Mouse (Mus musculus): ENCODE measurements around the gene Pnkd.

Gene Pnkd

GRCm38 (mm10) chr1:74331046-74331681 is 46.4 kb downstream of the Pnkd start:
- 48% methylated on average over 4 of the region's 4 CpGs for WGBS

- WGBS, result under 1% methylated on average over 36 of the region's 36 CpGs
Measured at GRCm38 (mm10) chr1:74332241-74332763, 47.6 kb downstream of the Pnkd start.

- WGBS, result 3% methylated on average over 9 of the region's 9 CpGs
Measured at GRCm38 (mm10) chr1:74332930-74333329, 48.2 kb downstream of the Pnkd start.

DNA sequence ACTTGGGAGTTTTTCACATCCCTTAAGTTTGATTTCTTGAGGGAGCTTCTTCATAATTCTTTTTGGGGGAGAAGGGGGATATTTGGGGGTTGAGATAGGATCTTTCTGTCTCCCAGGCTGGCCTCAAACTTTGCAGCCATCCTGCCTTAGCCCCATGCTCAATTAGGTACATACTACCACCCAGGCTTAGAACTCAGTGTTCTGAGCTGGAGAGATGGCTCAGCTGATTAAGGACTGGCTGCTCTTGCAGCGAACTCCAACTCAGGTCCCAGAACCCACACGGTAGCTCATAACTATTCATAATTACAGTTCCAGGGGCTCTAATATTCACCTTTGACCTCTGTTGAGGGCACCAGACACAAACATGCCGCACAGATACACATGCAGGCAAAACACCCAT is 49.9 kb downstream of the Pnkd start:
- 84% methylated on average over 3 of the region's 3 CpGs for WGBS

DNA sequence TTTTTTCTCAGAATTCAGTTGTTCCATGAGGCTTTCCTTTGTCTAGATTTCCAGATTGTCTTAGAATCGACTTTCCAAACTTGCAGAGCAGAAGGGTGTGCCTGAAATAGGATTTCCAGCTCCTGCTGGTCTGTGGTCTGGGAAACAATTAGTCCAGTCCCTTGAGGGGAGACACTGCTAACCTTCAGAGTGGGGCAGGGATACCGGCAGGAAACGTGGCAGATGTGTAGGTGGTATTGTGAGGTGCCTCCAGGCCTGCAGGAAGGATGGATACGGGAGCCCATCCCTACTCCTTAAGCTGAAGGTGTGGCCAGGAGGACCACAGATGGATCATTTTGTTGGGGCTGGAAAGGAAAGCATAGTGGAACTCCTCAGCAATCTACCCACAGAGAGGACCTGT is 50.3 kb downstream of the Pnkd start:
- 47% methylated on average over 4 of the region's 4 CpGs for WGBS

GRCm38 (mm10) chr1:74335436-74336170 is 50.9 kb downstream of the Pnkd start:
- 76% methylated on average over 6 of the region's 6 CpGs for WGBS

DNA sequence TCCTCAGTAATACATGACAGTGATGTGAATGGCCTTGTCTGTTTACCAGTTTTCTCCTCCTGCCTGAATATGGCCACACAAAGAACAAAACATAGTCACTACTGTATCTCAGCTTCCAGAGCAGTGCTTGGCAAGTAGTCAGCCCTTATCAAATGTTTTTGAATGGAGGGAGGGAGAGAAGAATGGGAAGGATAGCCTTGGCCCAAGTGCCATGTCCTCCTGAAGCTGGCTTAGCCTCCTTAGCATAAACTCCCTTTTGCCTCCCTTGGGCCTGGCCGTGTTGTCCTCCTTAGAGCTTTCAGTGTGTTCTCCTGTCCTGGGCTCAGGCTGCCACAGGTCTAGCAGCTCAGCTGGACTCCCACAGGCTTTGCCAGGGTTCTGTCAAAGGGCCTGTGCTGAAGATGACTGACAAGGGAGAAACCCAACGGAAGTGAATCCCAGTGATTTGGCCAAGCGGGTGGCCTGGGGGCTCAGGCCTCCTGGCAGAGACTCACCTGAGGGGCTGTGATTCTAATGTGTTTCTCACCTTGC is 52.6 kb downstream of the Pnkd start:
- 88% methylated on average over 3 of the region's 3 CpGs for WGBS

GRCm38 (mm10) chr1:74338013-74338412 is 53.3 kb downstream of the Pnkd start:
- WGBS, result 84% methylated on average over 5 of the region's 5 CpGs

DNA sequence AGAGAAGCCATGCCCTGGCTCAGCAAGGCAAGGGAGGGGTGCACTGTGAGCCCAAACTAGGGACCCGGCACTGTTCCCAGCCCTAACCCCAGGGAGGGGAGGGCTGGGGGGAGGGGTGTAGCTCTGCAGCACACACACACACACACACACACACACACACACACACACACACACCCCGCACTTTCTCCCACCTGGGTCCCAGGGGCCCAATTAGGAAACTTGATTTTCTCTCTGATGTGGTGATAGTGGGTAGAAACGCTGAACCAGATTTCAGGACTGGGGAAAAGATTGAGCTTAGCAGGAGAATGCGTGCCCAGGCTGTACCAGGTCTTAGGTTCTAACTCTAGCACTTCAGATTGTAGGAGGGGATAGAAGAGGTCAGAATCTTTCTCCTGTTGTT is 53.9 kb downstream of the Pnkd start:
- WGBS, result 76% methylated on average over 4 of the region's 4 CpGs

- 79% methylated on average over 9 of the region's 9 CpGs for WGBS
Measured at GRCm38 (mm10) chr1:74339917-74340316, 55.2 kb downstream of the Pnkd start.

DNA sequence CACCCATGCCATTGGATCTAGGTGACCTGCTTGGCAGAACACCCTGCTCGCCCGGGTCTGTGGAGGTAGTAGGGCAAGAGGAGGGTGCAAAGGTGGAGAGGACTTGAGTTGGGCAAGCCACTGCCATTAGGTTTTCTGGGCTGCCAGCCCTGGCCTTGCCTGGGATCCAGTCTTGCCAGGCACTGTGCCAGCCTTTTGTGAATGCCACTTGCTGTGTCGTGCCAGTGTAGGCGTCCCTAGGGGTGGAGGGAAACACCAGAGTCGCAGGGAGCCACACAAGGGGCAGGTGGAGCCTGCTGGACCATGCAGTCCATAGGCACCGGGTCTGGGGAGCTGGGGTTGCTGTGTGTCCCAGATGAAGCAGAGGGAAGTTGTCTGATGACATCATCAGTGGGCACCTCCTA is 55.6 kb downstream of the Pnkd start:
- WGBS, result 48% methylated on average over 6 of the region's 6 CpGs

- WGBS, result 93% methylated on average over 4 of the region's 4 CpGs
Measured at GRCm38 (mm10) chr1:74340992-74341391, 56.3 kb downstream of the Pnkd start.

DNA sequence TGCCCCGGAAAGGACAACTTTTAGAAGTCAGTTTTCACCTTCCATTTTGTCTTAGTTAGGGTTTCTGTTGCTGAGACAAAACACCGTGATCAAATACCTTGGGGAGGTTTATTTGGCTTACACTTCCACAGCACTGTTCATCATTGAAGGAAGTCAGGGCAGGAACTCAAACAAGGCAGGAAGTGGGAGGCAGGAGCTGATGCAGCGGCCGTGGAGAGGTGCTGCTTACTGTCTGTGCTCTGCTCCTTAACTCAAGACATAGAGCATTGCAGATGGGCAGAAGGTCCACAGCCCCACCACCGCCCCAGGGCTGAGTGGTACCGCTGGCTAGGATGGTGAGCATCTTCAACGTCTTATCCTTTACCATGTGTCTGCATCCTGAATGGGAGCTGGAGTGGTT is 57.2 kb downstream of the Pnkd start:
- WGBS, result 67% methylated on average over 7 of the region's 7 CpGs

DNA sequence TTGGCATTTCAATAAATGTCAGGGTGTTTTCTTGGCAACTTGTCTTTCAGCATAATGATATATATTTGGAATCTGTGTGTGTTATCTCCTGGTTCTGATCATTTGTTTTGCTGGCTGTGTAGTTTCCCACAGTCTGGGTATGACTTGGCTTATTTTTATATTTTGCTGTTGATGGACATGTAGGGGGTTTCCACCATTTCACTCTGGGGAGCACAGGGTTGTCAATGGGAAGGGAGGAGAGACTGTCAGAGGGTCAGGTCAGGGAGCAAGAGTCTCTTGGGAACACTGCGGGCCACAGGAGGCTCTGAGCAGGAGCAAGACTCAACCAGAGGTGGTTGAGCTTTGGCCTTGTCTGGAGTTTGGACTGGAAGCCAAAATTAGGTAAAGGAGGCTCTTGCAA is 57.6 kb downstream of the Pnkd start:
- WGBS, result 86% methylated on average over 1 of the region's 1 CpGs

- 65% methylated on average over 5 of the region's 5 CpGs for WGBS
Measured at GRCm38 (mm10) chr1:74343161-74343560, 58.4 kb downstream of the Pnkd start.

DNA sequence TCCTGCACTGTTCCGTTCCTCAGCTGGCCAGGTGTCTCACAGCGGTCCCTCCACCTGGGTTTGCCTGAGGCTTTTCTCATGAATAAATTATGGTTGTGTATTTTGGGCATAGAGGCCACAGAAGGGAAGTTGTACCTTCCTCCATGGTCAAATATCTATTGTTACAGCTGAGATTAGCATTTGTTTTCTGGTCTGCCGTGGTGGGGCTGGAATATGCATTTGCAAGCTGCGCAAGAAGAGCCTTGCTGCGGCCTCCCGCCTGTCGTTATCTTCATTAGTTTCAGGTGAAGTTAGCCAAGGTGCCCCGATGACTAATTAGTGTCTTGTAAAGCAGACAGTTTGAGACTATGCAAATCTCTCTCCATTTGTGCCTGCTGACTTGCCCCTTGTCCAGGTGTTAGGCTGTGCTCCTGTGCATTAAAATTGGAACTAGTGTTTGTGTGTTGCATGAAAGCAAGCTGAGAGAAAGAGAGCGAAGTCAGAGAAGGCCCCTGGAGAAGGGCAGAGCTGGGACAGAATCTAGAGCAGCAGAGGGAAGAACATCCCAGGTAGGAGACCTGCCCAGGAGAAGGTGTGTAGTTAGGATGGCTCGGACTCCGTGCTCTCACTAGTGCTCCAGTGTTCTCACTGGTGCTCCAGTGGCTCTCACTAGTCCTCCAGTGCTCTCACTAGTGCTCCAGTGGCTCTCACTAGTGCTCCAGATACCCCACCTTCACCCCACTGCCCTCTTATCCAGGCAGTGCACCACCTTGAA is 59.6 kb downstream of the Pnkd start:
- WGBS, result 88% methylated on average over 11 of the region's 11 CpGs

- 89% methylated on average over 13 of the region's 13 CpGs for WGBS
Measured at GRCm38 (mm10) chr1:74351185-74351769, 66.5 kb downstream of the Pnkd start.

DNA sequence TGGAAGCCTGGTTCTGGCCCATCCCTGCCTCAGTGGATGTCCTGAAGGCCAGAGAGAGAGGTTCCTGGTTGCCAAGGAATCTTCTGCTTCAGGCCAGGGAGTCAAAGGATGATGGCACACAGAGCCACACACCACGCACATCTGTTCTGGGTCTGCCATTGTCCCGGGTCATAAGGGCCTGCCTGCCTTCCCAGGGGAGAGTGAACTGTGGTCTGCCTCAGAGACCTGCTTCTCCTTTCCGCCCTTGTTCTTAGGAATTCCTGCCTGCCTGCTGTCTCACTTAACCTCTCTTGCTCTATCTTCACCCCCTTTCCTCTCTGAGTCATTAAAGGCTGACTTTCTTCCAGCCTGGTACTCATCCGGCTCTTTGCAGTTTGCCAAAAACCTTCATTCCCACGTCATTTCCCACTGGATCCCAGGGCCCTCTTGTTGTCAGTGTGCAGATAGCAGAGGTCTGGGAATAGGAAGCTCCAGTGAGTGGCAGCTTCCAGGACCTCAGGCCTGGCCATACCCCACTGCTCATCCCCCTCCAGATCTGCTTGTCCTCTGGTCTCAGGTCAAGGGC is 67.9 kb downstream of the Pnkd start:
- WGBS, result 71% methylated on average over 5 of the region's 5 CpGs

DNA sequence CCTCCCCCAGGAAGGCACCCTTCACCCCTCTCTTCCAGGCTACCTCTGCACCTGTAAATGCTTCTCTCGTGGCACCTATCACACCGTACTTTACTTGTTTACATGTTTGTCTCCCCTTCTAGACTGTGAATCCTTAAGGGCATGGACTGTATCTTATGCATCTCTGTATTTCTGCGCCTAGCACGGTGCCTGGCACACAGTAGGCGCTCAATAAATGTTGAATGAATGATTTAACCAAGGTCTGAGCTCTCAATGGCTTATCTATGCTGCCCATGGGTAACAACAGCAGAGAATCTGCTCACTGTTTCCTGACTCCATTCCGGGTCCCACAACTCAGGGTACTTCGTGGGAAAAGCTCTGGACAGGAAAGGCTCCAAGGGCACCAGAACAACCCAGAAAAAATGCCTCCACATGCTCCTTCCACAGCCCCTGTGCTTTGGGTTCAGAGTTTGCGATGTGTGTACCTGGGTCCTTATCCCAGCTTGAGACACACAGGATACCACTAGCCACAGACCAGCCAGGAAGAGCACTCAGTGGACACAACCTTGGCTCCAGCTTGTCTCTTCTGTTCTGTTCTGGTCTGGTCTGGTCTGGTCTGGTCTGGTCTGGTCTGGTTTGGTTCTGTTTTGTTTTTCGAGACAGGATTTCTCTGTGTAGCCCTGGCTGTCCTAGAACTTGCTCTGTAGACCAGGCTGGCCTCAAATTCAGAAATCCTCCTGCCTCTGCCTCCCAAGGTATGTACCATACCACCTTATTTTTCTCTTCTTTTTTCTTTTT is 68.9 kb downstream of the Pnkd start:
- 95% methylated on average over 9 of the region's 9 CpGs for WGBS

DNA sequence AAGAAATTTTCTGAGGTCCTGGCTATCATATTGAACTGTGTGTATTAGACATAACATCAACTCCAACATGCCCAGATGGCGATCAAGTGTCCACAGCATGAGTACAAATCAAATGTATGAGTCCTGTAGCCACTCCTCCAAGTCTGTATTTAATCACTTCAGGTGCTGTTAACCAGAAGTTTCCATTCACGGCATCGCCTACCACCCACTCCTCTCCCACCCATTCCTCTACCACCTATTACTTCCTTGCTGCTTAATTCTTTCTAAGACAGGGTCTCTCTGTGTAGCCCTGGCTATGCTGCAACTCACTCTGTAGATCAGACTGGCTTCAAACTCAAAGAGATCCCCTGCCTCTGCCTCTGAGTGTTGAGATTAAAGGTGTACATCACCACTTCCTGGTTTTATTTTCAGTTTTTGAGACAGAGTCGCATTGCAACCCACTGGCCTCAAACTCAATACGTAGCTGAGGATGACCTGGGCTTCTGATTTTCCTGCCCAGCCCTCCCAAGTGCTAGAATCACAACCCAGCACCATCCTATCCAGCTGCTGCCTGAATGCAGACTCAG is 75.3 kb downstream of the Pnkd start:
- 85% methylated on average over 5 of the region's 5 CpGs for WGBS

All from cerebral cortex, adult 2 months (tissue).